Mouse (Mus musculus): Measurements from ENCODE around the gene Hormad2.

Gene Hormad2

DNA sequence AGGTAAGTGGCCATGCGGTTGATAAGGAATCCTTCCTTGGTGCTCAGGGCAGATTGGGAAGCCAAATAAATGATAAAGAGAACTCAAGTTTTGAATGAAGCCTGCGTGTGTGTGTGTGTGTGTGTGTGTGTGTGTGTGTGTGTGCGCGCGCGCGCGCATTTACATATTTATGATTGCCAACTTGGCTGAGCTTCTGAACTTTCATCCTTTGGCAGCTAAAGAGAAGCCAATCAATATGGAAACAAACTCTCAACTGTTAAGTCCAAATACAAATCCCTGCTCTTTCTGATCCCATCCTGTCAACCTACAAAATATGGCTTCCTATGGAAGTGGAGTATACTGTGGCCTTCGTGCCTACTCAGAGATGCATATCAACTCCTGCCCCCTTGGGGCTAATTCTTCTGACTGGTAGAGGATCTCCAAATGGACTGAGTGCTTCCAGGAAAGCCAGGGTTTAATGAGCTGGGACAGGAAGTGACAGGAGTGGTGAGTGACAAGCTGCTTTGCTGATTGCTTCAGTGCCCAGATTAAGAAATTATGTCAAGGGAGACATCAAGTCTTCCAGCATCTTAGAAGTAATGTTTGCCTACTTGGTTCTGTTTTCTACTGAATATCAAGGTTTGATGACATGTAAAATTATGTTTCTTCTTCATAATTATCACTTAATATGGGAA, 5.4 kb upstream of the Hormad2 start:
- no peak for DNase-seq (ENCODE audit: low read depth in 2 of 2, low spot score in 2 of 2)

DNA sequence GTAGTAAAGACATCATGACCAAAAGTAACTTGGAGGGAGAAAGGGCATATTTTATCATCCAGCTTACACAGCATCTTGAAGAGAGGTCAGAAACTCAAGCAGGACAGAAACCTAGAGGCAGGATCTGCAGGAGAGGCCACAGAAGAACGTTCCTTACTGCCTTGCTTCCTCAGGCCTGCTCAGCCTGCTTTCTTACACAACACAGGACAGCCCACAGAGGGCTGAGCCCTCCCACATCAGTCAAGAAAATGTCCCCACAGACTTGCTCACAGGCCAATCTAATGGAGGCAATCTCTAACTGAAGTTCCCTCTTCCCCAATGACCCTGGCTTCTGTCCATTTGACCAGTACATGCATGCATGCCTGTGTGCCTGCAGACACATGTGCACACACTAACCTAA, 1.4 kb upstream of the Hormad2 start:
- DNase-seq (ENCODE audit: low read depth in 2 of 2, low spot score in 2 of 2), result no peak

DNA sequence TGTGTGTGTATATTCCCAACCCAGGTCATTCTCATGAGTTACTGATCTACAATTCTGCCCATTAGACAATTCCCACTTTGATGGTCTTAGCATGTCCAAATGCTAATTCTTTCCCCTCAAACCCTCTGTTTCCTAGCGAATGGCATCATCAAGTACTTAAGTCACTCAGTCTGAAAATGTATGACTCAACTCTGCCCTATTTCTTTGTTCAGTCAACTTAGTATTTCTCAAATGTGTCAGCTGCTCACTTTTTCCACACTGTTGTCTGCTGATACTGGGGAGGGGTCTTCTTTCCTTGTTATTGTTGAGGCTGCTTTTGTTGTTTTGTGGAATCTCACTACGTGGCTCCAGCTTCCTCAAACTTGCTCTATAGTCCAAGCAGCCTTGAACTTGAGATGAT, 2.7 kb downstream of the Hormad2 start:
- no peak for DNase-seq (ENCODE audit: low read depth in 2 of 2, low spot score in 2 of 2)

GRCm38 (mm10) chr11:4437318-4437717, 3.6 kb downstream of the Hormad2 start:
- DNase-seq (ENCODE audit: low read depth in 2 of 2, low spot score in 2 of 2), result no peak

DNA sequence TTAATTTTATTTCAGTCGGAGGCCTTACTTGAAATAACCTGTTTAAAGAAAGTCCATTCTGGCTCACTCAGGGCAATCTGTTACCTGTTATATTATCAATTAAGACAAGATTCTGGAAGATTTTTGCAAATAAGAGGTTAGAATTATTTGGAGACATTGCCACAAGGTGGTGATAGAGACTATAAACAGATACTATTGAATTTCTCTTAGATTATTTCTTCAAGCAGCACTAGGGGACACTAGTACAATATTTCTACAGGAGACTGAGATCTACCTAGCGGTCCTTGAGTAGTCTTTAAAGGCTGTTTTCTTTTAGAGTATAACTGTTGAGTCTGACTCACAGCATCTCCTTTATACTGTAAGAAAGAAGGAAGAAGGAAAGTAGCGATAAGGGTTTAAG, 4.3 kb downstream of the Hormad2 start:
- DNase-seq (ENCODE audit: low read depth in 2 of 2, low spot score in 2 of 2), result no peak

DNA sequence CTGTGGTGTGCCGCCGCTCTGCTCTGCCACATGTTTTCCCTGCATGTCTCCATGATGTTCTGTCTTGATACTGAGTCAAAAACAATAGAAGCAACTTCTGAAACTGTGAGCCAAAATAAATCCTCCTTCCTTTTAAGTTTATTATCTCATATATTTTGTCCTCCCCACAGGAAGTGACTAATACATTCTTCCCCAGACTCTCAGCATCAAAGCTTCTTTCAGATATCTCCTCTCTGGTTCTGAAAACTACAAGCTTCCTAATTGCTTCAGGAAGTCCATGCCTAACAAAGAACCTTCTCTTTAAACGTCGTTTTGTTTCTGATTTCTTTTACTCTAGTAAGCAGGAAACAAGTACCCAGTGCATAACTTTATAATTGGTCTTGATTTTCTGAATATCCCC, 6.4 kb downstream of the Hormad2 start:
- DNase-seq (ENCODE audit: low read depth in 2 of 2, low spot score in 2 of 2), result no peak

DNA sequence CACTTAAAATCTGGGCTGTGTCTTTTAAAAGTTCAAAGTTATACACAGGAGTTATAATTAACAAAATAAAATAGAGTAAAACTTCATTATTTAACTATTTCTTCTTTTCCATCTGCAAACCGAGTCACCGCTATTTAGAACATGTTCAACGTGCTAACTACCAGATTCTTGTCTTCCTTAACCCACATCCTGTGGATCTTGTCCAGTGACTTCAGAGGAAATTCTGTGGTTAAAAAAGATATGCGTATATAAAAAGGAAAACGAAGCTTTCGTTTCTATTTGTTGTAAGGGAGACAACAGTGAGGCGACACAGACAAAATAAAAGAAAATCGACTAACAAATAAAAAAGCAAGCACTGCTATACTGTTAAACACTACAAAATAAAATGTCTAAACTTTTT, 17.1 kb downstream of the Hormad2 start:
- DNase-seq (ENCODE audit: low read depth in 2 of 2, low spot score in 2 of 2), result peak in 1 of 2 experiments; percentile 38

- peak in 1 of 2 experiments; percentile 5 for DNase-seq (ENCODE audit: low read depth in 2 of 2, low spot score in 2 of 2)
Observed at GRCm38 (mm10) chr11:4422494-4423425, 18.1 kb downstream of the Hormad2 start.

DNA sequence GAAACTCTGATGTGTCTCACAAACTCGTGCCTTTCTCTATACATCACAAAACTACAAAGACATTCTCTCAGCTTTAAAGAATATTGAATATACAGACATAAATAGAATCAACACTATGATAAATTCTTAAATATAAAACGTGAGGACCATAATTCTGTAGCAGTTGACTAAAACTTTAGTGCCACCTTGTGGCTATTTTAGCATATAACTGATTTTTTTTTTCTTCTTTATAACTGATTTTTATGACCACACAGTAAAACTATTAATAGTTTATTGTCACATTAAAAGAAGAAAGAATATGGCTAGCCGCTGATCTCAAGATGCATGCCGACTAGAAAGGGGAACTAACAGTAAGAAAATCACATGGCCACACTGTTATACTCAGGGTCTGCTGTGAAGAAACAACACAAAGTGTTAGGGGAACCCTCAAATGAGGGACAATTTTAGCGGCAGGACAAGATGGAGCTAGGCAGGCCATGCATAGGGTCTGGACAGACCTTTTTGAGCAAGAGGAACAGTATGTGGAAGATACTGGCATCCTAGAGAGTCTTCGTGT, 18.9 kb downstream of the Hormad2 start:
- DNase-seq (ENCODE audit: low read depth in 2 of 2, low spot score in 2 of 2), result peak in 1 of 2 experiments; percentile 15

DNA sequence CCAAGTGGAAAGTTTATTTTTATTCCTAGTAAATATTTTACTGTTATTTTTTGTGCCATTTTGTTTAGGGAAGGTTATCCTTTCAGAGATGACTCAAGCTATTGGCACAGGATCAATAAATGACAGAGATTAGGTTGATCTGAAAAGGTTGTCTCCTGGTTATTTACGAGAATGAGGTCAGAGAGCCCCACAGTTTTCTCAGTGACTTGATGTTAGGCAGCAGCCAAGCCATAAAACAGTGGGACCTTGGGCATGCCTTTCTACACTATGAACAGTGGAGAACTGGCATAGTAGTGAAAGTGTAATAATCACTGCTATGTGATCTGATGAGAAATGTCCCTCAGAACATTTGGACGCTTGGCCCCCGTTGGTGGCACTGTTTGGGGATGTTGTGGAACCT, 22.9 kb downstream of the Hormad2 start:
- no peak for DNase-seq (ENCODE audit: low read depth in 2 of 2, low spot score in 2 of 2)

DNA sequence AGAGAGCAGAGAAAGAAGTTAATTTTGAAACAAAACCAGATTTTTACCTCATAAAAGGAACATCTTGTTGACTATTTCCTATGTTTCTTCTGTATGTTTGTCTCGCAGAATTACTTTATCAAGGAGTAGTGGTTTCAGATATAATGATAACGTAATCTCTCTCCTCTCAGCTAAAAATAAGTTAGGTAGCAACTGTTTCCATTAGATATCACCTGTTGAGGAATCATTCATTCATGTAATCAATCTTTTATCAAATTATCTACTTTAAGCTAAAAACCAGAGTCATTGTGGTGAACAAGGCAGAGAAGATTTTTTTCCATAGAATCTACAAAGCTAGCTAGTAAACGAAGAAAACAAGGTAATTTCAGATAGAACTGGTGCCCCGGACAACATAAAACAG, 28.6 kb downstream of the Hormad2 start:
- no peak for DNase-seq (ENCODE audit: low read depth in 2 of 2, low spot score in 2 of 2)

DNA sequence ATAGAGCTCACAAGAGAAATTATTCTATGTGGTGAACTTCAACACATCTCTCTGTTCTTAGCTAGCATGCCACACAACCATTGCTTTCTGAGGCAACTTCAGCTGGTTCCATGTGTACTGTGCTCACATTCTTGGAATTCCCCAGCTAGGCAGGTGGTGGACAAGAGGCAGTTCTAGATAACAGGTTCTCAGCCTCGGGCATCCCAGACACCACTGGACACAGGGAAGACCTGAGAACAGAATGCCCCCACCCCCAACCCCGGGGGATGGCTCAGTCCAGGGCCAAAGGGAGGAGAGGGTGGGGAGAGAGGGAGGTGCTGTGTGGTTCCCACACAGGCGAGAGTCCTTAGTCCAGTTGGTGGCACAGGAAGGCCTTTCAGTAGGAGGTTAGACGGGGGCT, 36.6 kb downstream of the Hormad2 start:
- DNase-seq (ENCODE audit: low read depth in 2 of 2, low spot score in 2 of 2), result no peak

GRCm38 (mm10) chr11:4403381-4403780, 37.5 kb downstream of the Hormad2 start:
- DNase-seq (ENCODE audit: low read depth in 2 of 2, low spot score in 2 of 2), result no peak

GRCm38 (mm10) chr11:4401251-4401650, 39.7 kb downstream of the Hormad2 start:
- no peak for DNase-seq (ENCODE audit: low read depth in 2 of 2, low spot score in 2 of 2)

DNA sequence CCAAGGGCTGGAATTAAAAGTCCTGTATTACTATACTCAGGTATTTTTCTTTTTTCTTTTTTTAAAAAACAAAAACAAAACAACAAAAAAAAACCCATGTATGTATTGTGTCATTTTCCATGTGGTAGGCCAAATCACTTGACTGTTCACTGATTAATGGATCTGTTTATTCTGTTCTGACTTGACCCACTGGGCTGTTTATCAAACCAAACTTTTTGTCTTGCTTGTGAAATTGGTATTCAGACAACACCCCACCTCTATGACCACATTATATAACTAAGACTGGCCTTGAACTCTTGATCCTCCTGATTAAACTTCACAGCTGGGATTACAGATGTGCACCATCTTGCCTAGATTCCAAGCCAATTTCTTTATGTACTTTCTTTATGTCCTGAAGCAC, 46.7 kb downstream of the Hormad2 start:
- DNase-seq (ENCODE audit: low read depth in 2 of 2, low spot score in 2 of 2), result no peak

GRCm38 (mm10) chr11:4388018-4388417, 52.9 kb downstream of the Hormad2 start:
- no peak for DNase-seq (ENCODE audit: low read depth in 2 of 2, low spot score in 2 of 2)

- no peak for DNase-seq (ENCODE audit: low read depth in 2 of 2, low spot score in 2 of 2)
Observed at GRCm38 (mm10) chr11:4382321-4382720, 58.6 kb downstream of the Hormad2 start.

DNA sequence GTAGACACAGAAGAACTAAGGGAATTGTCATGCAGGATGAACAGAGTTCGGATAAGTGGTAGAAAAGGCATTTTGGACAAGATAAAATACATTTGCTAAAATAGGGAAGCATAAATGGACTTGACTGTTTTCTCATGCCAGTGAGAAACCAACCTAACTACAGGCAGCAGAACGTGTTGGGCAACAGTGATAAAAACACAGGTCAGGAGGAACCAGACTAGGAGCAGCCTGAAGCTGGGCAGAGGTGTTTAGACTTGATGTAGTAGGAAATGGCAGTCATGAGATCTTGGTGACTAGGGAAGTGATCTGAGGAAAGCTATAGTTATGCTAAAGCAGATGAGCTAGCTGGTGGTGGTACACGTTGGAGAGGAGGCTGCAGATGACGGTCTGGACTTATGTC, 61.0 kb downstream of the Hormad2 start:
- DNase-seq (ENCODE audit: low read depth in 2 of 2, low spot score in 2 of 2), result no peak

DNA sequence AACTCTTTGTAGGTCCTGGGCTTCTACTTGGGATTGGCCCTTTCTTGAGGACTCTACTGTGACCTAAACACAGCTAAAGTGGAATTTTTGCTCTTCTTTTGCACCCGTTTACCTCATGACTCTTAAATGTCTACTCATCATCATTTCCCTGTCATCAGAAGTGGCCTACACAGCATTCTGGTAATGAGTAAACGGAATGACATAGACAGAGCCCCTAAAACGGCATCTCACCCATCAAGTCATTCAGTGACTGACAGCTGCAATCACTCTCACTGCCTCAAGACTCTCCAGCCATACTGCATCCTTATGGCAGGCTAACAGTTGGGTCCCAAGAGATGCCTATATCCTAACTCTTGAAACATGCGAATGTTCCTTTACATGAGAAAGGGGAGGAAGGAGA, 74.5 kb downstream of the Hormad2 start:
- DNase-seq (ENCODE audit: low read depth in 2 of 2, low spot score in 2 of 2), result no peak

DNA sequence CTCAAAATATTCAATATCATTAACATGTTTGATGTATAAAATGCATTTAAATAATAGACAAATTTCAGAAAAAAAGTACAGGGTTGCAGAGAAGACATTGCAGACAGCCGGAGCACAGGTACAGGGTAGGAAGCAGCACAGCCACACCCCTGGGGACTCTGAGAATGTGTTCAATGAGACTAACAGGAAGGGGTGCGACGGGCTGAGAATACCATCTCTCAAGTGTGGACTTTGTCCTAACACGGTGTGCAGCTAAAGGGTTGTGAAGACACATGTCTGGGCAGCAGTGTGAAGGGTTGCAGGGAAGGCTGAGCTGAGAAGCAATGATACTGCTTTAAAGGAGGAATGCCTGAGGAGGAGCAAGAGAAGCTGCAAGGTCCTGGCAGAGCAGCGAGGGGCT, 85.5 kb downstream of the Hormad2 start:
- DNase-seq (ENCODE audit: low read depth in 2 of 2, low spot score in 2 of 2), result no peak

- DNase-seq (ENCODE audit: low read depth in 2 of 2, low spot score in 2 of 2), result no peak
Observed at GRCm38 (mm10) chr11:4352637-4353036, 88.3 kb downstream of the Hormad2 start.

DNA sequence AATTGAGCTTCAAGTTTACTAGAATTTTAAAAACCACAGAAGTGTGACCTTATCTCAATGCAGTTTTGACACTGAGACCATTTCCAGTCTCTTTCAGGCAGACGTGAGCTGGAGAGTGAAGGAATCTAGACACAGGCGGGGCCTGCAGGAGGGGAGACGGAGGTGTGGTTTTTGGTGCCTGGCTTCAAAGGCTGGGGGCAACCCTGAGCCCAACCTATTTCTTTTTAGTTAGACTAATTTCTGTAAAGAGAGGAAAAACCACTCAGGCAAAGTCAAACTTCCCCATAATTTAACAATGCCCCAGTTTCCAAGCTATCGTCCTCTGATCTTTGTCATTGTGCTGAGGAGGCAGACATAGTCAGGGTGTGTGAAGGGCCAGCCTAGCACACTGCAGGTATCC, 97.0 kb downstream of the Hormad2 start:
- no peak for DNase-seq (ENCODE audit: low read depth in 2 of 2, low spot score in 2 of 2)
